Mouse (Mus musculus) heart, adult 8-10 months (tissue): Measurements from ENCODE around the gene Krt4. TPM values are rescaled to one million over a fixed set of nuclear protein-coding genes. Genes with fewer than 3 reads are reported as not detected.

ENCODE experiments used
- DNase-seq: peaks from one replicate; pipeline ENCODE4 v3.0.0; 2022; ENCODE audit warnings: low spot score
- total RNA-seq, 4 experiments: library from RNA; stranded (reverse); gene quantifications; 2 replicates each; pipeline ENCODE4 v1.2.4; 2022

Krt4 gene
- not detected for total RNA-seq

- no peak for DNase-seq
Measured at GRCm38 (mm10) chr15:101924635-101925034, at the start of gene Krt4. TSS of gene Krt4 (minus strand) at chr15:101924735.

GRCm38 (mm10) chr15:101973414-101974077 is 49.0 kb upstream of the Krt4 start:
- DNase-seq, result peak; percentile 96

GRCm38 (mm10) chr15:101970536-101970935 is 46.0 kb upstream of the Krt4 start:
- no peak for DNase-seq

- no peak for DNase-seq
Measured at GRCm38 (mm10) chr15:101966808-101967207, 42.3 kb upstream of the Krt4 start.

- DNase-seq, result no peak
Measured at GRCm38 (mm10) chr15:101958891-101959290, 34.4 kb upstream of the Krt4 start.

GRCm38 (mm10) chr15:101954187-101954586 is 29.7 kb upstream of the Krt4 start, which contains the start of gene Krt78:
TSS of gene Krt78 (minus strand) at chr15:101954287.
- DNase-seq, result no peak

GRCm38 (mm10) chr15:101952733-101953474 is 28.4 kb upstream of the Krt4 start:
- DNase-seq, result no peak

GRCm38 (mm10) chr15:101945430-101945829 is 20.9 kb upstream of the Krt4 start:
- DNase-seq, result no peak

GRCm38 (mm10) chr15:101941948-101942347 is 17.4 kb upstream of the Krt4 start:
- DNase-seq, result no peak

GRCm38 (mm10) chr15:101940274-101940829 is 15.8 kb upstream of the Krt4 start, which contains the start of gene Krt79:
TSS of gene Krt79 (minus strand) at chr15:101940324.
- no peak for DNase-seq

- no peak for DNase-seq
Measured at GRCm38 (mm10) chr15:101938600-101939308, 14.2 kb upstream of the Krt4 start.

- no peak for DNase-seq
Measured at GRCm38 (mm10) chr15:101933024-101933423, 8.5 kb upstream of the Krt4 start.

GRCm38 (mm10) chr15:101929666-101930065 is 5.1 kb upstream of the Krt4 start:
- DNase-seq, result no peak

GRCm38 (mm10) chr15:101929087-101929486 is 4.6 kb upstream of the Krt4 start:
- DNase-seq, result no peak

GRCm38 (mm10) chr15:101927340-101928080 is 3.0 kb upstream of the Krt4 start:
- no peak for DNase-seq

GRCm38 (mm10) chr15:101925041-101925440 is 506 bp upstream of the Krt4 start:
- DNase-seq, result no peak

GRCm38 (mm10) chr15:101922296-101922695 is 2.2 kb downstream of the Krt4 start:
- DNase-seq, result no peak

GRCm38 (mm10) chr15:101916072-101916471 is 8.5 kb downstream of the Krt4 start:
- DNase-seq, result no peak

- no peak for DNase-seq
Measured at GRCm38 (mm10) chr15:101904849-101905248, 19.7 kb downstream of the Krt4 start.

- DNase-seq, result no peak
Measured at GRCm38 (mm10) chr15:101902171-101903149, 22.1 kb downstream of the Krt4 start.
